Mouse (Mus musculus): ENCODE data around the gene Tmem248. TPM values are rescaled to one million over a fixed set of nuclear protein-coding genes. Genes with fewer than 3 reads are reported as not detected.
A peak's percentile ranks its signal among the peaks of the same experiment; 100 is the strongest.
"Not testable (repeated sequence)": the region's sequence is repeated elsewhere in the genome, so short reads cannot be mapped to it uniquely, and the experiment has no call there.

Gene Tmem248
- total RNA-seq, 2 experiments from 2014 or later: 35.2 to 43.5 TPM

DNA sequence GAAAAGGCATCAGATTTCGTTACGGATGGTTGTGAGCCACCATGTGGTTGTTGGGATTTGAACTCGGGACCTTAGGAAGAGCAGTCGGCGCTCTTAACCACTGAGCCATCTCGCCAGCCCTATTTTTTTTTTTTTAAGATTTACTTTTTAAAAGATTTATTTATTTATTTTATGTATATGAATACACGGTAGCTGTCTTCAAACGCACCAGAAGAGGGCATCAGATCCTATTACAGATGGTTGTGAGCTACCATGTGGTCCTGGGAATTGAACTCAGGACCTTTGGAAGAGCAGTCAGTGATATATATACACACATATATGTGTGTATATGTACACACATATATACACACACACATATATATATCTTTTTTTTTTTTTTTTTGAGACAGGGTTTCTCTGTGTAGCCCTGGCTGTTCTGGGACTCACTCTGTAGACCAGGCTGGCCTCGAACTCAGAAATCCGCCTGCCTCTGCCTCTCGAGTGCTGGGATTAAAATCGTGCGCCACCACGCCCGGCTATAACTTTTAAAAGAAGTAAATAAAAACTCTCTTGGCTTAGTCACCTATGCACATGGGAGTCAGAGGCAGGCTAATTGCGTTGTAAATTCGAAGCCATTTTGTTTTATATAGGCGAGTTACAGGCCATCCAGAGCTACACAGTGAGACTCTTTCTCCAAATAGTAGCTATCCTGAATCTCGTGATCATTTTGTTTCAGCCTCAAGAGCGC is 39.1 kb downstream of the Tmem248 start:
- DNase-seq (ENCODE audit: extremely low spot score in 1 of 2, low spot score in 1 of 2): not testable (repeated sequence)

DNA sequence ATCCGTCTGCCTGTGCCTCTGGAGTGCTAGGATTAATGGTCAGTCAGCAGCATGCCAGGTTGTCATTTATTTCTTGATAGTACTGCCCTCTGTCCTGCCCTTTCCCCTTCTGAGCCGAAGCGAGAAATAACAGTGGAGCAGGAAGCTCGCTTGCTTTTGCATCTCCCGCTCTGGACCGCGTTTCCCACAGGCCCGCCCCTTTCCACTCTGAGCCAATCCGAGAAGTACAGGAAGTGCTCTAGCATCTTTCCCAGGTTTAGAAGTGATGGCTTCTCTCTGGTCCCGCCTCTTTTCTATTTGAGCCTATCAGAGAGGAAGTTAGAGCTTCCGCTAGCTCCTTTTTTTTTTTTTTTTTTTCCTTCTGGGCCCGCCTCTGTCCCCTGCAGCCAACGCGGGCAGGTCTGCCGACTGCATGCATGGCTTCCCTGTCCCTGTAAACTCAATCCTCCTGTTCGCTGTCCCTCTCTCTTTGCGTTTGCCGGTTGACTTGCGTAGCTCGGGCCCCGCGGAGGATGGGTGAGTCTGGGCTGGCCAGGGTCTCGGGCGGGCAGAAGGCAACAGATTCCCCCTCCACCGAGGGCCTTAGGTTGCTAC is 39.9 kb downstream of the Tmem248 start:
- DNase-seq (ENCODE audit: extremely low spot score in 1 of 2, low spot score in 1 of 2): peak; percentile 68 to 71

DNA sequence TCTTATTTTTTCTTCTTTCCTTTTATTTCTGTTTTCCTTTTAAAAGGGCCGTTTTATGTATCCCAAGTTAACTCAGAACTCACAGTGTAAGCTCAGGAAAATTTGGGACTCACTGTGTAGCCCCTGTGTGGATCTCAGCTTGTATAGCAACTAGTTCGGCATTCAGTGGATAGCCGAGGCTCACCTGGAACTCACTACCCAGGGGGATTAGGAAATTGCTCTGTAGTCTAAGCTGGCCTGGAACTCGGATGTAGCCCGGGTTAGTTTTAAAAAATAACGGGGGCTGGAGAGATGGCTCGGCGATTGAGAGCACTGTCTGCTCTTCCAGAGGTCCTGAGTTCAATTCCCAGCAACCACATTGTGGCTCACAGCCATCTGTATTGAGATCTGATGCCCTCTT is 40.4 kb downstream of the Tmem248 start:
- no peak for DNase-seq (ENCODE audit: extremely low spot score in 1 of 2, low spot score in 1 of 2)

DNA sequence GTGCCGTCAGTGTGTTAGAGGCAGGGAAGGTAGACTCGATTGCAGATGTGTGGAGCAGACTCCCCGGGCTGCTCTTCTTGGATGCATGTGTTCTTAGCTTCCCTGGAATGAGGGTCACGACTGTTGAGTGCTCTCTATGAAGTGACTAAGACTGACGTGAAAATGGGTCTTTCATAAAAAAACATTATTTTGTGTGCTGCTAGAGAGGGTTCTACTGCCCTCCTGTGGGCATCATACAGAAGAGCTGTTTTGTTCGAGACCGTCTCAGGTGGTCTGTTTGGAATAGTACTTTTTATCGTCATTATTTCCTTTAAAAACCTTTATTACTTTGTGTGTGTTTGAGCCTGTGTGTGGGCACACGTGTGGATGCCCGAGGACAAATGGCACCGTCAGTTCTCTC is 46.6 kb downstream of the Tmem248 start:
- no peak for DNase-seq (ENCODE audit: extremely low spot score in 1 of 2, low spot score in 1 of 2)

DNA sequence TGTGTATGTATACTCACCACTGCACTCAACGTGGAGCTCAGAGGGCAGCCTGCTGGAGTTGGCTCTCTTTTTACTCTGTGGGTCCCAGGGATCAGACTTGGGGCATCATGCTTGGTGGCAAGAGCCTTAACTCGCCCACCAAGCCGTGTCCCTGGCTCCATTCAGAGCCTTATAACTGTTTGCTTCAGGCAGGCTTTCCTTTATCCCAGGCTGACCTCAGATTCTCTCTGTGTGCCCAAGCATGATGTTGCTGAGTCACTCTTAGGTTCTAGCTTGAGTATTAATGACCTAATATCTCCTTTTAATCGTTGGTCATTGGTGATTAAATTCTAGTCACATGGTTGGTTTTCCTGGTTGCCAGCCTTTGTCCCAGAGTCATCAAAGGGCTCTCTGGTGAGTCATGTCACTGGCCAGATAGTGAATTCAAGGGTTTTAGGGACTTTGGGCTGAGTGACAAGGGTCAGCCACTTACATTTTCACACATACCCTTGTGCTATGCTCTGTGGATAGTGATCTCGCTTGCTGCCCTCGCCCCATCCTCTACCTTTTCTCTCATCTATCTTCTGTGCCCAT is 47.6 kb downstream of the Tmem248 start:
- DNase-seq (ENCODE audit: extremely low spot score in 1 of 2, low spot score in 1 of 2): no peak

DNA sequence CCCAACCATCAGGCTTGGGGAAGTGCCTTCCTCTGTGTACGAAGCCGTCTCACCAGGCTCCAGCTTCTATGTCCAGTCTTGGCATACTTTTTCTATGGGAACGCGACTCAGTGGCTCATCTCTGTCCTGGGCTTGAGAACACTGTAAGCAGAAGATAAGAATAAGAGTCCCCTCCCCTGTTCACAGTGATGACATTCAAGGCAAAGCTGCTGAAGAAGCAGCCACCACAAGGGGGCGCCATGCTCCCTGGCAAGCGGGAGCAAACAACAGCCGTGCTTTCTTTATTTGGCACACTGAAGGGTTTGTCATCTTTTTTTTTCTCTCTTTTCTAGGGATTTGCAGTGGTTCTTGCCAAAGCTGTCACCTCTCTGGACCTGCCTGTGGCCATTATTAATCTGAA is 49.8 kb downstream of the Tmem248 start:
- peak in 1 of 2 experiments; percentile 61 for DNase-seq (ENCODE audit: extremely low spot score in 1 of 2, low spot score in 1 of 2)

DNA sequence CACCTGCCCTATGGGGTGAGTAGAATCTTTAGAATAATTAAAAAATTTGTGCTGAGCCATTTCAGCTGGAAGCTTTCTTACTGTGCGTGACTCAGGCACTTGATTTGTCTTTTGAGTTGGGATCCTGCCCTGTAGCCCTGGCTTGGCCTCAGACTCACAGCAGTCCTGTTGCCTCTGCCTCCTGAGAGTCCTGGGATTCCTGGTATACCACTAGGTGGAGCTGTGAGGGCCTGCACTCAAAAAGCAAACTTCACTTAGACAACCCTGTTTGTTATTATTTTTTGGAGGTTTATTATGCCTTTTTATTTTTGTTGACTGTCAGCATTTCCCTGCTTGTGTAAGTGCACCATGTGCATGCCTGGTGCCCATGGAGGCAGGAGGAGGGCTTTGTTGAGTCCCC is 50.4 kb downstream of the Tmem248 start:
- no peak for DNase-seq (ENCODE audit: extremely low spot score in 1 of 2, low spot score in 1 of 2)

DNA sequence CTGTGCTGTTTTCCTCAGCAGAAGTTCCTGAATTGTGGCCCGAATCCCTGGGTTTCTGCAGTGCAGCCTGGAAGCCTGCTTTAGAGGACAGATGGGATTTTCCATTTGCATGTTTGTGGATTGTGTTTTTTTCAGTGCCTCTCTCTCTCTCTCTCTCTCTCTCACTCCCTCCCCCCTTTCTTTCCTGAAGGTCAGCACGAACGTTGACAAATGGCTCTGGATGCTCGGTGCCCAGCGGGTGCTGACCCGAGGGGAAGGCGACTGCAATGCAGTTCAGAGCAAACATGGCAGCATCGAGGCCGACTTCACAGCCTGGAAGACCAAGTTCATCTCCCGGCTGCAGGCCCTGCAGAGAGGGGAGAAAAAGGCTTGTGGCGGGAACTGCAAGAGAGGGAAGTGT is 52.1 kb downstream of the Tmem248 start:
- DNase-seq (ENCODE audit: extremely low spot score in 1 of 2, low spot score in 1 of 2): no peak

DNA sequence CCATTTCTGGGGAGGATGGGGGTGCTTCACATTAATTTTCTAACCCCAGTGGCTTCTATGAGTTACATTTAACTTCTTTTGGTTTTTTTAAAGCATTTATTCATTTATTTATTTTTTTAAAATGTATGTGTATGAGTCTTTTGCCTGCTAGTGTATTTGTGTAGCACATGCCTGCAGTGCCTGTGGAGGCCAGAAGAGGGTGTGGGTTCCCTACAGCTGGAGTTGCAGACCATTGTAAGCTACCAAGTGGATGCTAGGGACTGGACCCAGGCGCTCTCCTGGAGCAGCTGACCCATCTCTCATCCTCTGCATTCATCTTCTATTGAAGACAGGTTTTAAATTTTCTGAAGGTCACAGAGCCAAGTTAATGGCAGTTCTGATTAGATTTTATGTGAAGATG is 55.5 kb downstream of the Tmem248 start:
- no peak for DNase-seq (ENCODE audit: extremely low spot score in 1 of 2, low spot score in 1 of 2)

DNA sequence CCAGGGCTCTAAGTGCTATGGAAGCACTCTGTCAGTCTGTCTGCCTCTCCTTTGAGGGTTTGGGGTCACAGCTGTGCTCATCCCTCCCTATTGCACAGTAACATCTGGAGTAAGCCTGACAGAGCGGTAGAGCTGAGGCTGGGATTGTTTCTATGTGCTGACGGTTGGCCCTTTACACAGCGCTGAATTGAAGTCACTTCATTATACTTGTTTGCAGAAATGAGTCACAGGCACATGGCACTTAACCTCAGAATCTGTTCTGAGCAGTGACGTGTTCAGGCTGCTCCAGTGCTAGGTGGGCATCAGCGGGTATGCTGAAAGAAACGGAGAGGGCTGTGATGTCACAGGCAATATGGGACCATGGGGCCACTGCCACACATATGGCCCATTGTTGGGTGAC is 56.2 kb downstream of the Tmem248 start:
- no peak for DNase-seq (ENCODE audit: extremely low spot score in 1 of 2, low spot score in 1 of 2)

DNA sequence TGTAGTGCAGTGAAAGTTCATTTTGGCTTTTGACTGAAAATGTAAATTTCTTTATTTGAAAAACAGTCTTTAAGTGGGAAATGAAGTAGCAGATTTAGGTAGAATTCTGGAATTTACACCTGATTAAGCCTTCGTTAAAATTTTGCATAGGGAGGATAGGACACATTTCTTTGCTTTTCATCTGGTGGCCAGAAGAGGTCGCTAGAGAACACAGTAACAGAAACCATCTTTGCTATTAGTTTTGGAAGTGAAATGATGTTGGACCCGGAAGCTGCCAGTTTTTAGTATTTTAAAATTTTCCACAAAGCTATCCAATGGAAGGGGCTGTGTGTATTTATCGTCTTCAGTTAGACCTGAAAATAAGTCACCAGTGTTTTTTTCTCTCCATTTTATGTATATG is 58.6 kb downstream of the Tmem248 start:
- peak in 1 of 2 experiments; percentile 45 for DNase-seq (ENCODE audit: extremely low spot score in 1 of 2, low spot score in 1 of 2)

DNA sequence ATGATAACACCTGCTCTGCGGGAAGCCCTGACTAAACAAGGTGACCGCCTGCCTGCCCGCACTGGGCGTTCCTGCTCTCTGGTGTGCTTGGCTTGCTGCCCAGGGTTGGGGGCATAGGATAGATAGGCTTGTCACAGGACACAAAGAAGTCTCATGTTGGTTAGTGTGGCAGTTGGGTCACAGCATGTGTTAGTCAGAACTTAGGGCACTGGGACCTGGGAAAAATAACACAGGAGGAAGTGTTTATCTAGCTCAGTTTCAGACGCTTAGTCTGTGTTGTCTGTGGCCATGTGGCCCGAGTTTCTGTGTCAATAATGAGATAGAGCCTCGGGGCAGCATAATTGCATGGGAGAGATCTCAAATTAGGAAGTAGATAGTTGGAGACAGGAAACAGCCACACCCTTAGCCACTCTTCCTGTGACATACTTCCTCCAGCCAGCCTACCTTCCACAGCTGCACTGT is 61.2 kb downstream of the Tmem248 start:
- no peak for DNase-seq (ENCODE audit: extremely low spot score in 1 of 2, low spot score in 1 of 2)

DNA sequence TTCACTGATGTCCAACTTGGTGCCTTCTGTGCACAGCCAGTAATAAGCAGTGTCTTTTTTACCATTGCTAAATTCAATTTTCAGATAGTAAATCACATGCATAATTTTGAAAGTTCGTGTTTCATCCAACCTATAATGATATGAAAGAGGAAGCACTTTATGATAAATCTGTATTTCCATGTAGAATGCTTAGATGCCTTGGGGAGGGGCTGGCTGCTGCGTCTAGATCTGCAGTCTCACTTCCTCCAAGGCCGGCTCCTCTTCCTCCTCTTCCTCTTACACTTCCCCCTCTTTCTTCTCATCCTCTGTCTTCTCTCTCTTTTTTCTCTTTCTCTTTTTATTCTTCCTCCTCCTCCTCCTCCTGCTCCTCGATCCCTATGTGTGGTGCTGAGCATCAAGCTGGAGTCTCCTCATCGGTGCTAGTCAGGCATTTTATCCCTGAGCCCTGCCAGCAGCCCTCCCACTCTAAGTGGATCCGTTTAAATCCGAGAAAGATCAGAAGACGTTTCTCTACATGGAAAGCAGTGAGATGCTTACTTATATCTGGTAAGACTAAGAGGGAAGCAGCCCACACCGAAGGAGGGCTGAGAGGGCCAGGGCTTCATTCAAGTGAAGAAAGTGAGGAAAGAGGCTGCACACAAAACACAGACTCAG is 66.3 kb downstream of the Tmem248 start:
- DNase-seq (ENCODE audit: extremely low spot score in 1 of 2, low spot score in 1 of 2): no peak

DNA sequence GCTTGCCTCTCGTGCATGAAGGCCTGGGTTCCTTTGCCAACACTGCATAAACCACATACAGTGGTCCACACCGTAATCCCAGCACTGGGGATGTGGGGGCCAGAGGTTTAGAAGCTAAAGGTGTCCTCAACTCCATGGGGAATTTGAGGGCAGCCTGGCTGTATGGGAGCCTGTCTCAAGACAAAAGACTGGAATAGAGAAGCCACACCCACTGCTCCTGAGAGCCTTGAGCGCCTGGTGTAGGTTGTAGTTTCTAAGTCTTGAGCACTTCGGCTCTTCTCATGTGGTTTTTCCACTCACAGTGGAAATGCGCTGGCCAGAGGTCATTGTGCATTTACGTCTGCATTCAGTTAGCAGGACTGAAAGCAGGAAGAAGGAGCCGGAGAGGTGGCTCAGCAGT is 71.2 kb downstream of the Tmem248 start:
- DNase-seq (ENCODE audit: extremely low spot score in 1 of 2, low spot score in 1 of 2): no peak

DNA sequence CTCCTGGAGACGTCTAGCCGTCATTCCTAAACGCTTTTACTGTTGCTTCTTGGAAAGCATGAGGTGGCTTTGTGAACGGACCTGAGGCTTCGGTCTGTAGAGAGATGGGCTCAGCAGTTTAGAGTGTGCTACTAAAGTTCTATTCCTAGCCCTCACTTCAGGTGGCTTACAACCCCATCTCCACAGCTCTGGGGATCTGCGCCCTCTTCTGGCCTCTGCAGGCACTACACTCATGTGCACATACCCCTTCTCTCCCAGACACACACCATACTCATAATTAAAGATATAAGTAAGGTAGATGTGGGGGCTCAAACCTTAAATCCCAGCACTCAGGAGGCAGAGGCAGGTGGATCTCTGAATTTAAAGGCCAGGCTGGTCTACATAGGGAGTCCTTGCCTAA is 73.4 kb downstream of the Tmem248 start:
- no peak for DNase-seq (ENCODE audit: extremely low spot score in 1 of 2, low spot score in 1 of 2)

DNA sequence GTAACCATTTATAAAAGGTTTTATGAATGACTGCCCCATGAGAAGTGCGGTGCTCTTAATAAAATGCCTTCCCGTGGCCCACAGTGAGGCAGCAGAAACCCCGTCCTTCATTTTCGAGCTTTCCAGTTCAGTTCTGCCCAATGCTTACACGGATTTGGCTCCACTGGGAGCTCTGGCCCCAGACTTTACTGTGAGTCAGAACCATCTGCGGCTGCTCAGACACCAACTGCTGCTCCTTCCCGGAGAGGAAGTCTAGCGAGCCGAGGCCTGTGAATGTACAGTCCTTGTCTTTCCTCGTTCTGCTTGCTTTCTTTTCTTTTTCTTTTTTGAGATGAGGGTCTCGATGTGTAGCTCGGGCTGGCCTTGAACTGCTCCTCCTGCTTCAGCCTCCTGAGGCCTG is 73.9 kb downstream of the Tmem248 start:
- DNase-seq (ENCODE audit: extremely low spot score in 1 of 2, low spot score in 1 of 2): peak; percentile 35 to 38

DNA sequence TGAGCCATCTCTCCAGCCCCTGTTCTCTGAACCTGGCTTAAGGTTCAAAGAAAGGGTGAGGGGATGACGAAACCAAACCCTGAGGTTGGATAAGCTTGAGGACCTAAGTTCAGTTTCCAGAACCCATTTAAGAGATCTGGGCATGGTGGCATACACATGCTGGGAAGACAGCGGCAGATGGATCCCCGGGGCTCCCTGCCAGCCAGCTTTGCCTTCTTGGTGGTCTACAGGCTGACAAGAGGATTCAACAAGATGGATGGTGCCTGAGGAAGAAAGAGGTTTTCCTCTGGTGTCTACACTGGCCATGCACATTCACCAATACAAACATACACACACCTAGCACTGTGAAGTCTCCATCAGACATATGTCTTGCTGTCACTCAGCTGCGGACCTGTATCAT is 76.1 kb downstream of the Tmem248 start:
- DNase-seq (ENCODE audit: extremely low spot score in 1 of 2, low spot score in 1 of 2): no peak

All from layer of hippocampus, postnatal 25 days (tissue).